Mouse (Mus musculus) forebrain, embryonic 14.5 days (tissue): ENCODE data around the gene 1700001K19Rik. TPM values are rescaled to one million over a fixed set of nuclear protein-coding genes. Genes with fewer than 3 reads are reported as not detected.
A peak's percentile ranks its signal among the peaks of the same experiment; 100 is the strongest.
"Not testable (repeated sequence)": the region's sequence is repeated elsewhere in the genome, so short reads cannot be mapped to it uniquely, and the experiment has no call there.

Experiments used
- ATAC-seq: fragments of 200-750 bp; cut with Nextera tagmentation; 2 replicates; pipeline ENCODE4 v1.8.0; 2017; ENCODE audit warnings: mild to moderate bottlenecking, moderate library complexity
- DNase-seq: peaks from one replicate; pipeline ENCODE4 v3.0.0-alpha.2; 2015; ENCODE audit warnings: low spot score
- H3K27ac ChIP-seq: fragments of 300-500 bp; sonication (generic); 2 replicates; pipeline ENCODE4 v1.5.1; 2014; ENCODE audit warnings: low read depth, mild to moderate bottlenecking, control low read depth, low read length, moderate library complexity
- H3K27me3 ChIP-seq: fragments of 300-500 bp; sonication (generic); replicated peaks from 2 replicates; pipeline ENCODE4 v1.6.1; 2014; ENCODE audit warnings: low read length, control low read depth, mixed read lengths; ENCODE audit not compliant: control insufficient read depth, insufficient read depth
- H3K36me3 ChIP-seq: fragments of 300-500 bp; sonication (generic); 2 replicates; pipeline ENCODE4 v1.6.1; 2014; ENCODE audit warnings: low read length, control low read depth; ENCODE audit not compliant: control insufficient read depth, insufficient read depth
- H3K4me1 ChIP-seq: fragments of 300-500 bp; sonication (generic); 2 replicates; pipeline ENCODE4 v1.6.1; 2014; ENCODE audit warnings: antibody characterized with exemption, low read length, control low read depth; ENCODE audit not compliant: control insufficient read depth, insufficient read depth
- H3K4me2 ChIP-seq: fragments of 300-500 bp; sonication (generic); 2 replicates; pipeline ENCODE4 v1.6.1; 2014; ENCODE audit warnings: mild to moderate bottlenecking, control low read depth, low read length
- H3K4me3 ChIP-seq: fragments of 300-500 bp; sonication (generic); 2 replicates; pipeline ENCODE4 v1.5.1; 2014; ENCODE audit warnings: low read depth, low read length, control low read depth
- H3K9ac ChIP-seq: fragments of 300-500 bp; sonication (generic); 2 replicates; pipeline ENCODE4 v1.6.1; 2014; ENCODE audit warnings: mild to moderate bottlenecking, low read length, control low read depth, moderate library complexity
- H3K9me3 ChIP-seq: fragments of 300-500 bp; sonication (generic); replicated peaks from 2 replicates; pipeline ENCODE4 v1.6.1; 2016; ENCODE audit warnings: low read length, control low read depth, mixed read lengths; ENCODE audit not compliant: control insufficient read depth
- WGBS: fragments of 180-500 bp; shearing (Covaris S2); extraction: QIAGEN DNeasy Blood & Tissue Kit; methylation state at CpG from one replicate; pipeline ENCODE4 v1.1.7; 2014; 5-methylcytosine and 5-hydroxymethylcytosine counted together
- polyA plus RNA-seq: library from polyadenylated mRNA; unstranded; fragments of >200 nt; fragmentation: Nextera tagmentation; extraction: Ambion mirVana; gene quantifications from 2 replicates; pipeline ENCODE4 v1.2.1, GENCODE M21; 2014

The 1700001K19Rik gene
- polyA plus RNA-seq, 1 experiment from 2014 or later, result not detected

DNA sequence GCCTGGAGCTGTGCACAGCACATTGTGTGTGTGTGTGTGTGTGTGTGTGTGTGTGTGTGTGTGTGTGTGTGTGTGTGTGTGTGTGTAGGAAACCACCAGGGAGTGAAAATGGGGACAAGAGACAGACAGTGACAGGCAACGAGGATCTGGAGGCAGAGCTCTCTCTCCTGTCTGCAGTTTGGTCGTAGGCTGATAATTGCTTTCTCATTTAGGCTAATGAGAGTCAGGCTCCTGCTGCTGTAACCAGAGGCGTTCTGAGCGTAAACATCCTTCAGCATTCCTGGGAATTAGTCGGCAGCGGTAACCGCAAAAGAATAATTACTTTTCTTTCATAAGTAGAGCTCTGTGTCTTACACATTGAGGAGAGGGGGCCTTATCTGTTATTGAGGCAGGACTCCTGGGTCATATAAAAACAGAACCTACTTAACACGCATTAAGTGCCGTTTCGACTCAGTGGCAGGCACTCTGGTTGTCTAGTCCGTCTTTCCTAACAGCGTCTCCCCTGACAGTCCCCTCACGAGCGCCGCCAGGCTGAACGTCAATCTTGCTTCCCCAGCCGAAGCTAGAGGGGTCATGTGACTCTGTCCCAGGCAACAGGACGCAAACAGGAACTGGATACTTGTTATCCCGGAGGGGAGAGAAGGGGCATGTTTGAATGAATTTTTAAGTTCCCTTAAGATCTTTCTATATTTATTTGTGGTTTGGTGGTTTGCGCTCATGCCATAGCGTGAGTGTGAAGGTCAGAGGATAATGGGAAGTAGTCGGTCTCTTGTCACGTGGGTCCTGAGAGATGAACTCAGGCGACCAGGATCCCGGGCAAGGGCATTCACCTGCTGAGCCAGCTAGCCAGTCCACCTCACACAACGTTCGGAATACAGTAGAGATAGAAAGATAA lies 24.2 kb upstream of the 1700001K19Rik start:
- Histone ChIP-seq H3K4me3 (peak overlapping the region; percentile 21), H3K36me3 (no peaks in the 10 kb centered on the region), H3K27me3 (no peaks in the 10 kb centered on the region), H3K4me1 (no peaks in the 10 kb centered on the region), H3K4me2 (peak overlapping the region; percentile 58), H3K9me3 (no peaks in the 10 kb centered on the region), H3K9ac (peak overlapping the region; percentile 51), H3K27ac (peak overlapping the region; percentile 36)
- ATAC-seq (peak; percentile 73), DNase-seq (peak; percentile 66)
- WGBS, result under 1% methylated on average over 27 of the region's 27 CpGs

DNA sequence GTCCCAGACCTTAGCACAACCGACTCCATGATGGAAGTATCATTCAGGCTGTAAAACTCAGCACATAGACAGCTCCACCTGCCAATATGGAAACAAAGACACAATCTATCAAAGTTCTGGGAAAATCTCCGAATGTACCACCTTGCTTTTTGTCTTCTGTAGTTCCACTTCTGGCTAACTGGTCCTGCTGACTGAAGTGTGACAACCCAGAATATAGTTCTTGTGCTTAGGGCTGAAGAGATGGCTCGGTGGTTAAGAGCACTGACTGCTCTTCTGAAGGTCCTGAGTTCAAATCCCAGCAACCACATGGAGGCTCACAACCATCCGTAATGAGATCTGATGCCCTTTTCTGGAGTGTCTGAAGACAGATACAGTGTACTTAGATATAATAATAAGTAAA lies 23.0 kb upstream of the 1700001K19Rik start:
- H3K4me1 ChIP-seq, H3K27ac ChIP-seq, H3K9me3 ChIP-seq, H3K9ac ChIP-seq, H3K4me3 ChIP-seq, H3K27me3 ChIP-seq, ATAC-seq, H3K36me3 ChIP-seq, DNase-seq, H3K4me2 ChIP-seq: not testable (repeated sequence)
- WGBS, result 90% methylated on average over 4 of the region's 4 CpGs

DNA sequence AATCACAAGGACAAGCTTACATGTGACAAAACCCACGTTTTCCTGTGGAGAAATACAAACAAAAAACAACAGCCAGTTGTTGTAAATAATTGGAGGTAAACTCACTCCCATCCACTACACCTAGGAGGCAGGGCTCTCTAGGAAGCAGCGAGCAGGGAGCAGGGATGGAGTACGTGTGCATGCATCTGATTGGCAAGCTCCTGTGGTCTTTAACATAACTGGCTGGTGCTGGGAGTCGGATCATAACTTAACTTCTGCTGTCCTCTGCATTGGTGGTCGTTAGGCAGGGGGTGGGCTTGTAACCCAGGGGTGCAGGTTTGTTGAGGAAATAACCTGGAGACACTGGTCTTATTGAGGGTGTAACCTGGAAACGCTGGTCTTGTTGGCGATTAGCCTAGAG lies 21.3 kb upstream of the 1700001K19Rik start:
- H3K9me3 ChIP-seq, result no peaks in the 10 kb centered on the region
- no peak overlapping the region for H3K4me2 ChIP-seq
- DNase-seq (no peak), ATAC-seq (no peak)
- 69% methylated on average over 7 of the region's 7 CpGs for WGBS
- no peaks in the 10 kb centered on the region for H3K27me3 ChIP-seq
- H3K9ac ChIP-seq, result no peak overlapping the region
- H3K27ac ChIP-seq, result no peak overlapping the region
- no peaks in the 10 kb centered on the region for H3K4me1 ChIP-seq
- no peak overlapping the region for H3K4me3 ChIP-seq
- H3K36me3 ChIP-seq, result no peaks in the 10 kb centered on the region

DNA sequence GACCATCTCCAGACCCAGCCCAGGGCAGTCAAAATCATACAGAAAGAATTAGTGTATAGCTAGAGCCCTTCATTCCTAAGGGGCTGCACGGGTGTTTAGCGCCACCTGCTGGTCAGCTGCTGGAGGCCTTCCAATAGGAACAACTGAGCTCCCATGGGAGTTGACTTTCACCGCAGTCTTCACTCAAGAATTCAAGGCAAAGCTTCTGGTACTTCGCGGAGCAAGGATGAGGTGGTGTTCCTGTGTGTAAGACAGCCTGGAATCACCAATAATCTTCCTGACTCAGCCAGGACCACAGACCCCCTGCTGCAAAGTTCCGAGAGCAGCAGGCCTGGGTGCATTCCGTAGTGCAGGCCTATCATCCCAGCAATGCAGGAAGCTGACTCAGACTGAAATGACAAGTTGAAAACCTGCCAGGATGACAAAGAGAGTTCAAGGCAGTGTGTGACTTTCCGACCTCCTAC lies 20.6 kb upstream of the 1700001K19Rik start:
- H3K9ac ChIP-seq, result no peak overlapping the region
- no peaks in the 10 kb centered on the region for H3K27me3 ChIP-seq
- no peaks in the 10 kb centered on the region for H3K9me3 ChIP-seq
- no peak overlapping the region for H3K4me2 ChIP-seq
- no peaks in the 10 kb centered on the region for H3K4me1 ChIP-seq
- no peak overlapping the region for H3K4me3 ChIP-seq
- no peaks in the 10 kb centered on the region for H3K36me3 ChIP-seq
- peak; percentile 91 for DNase-seq
- H3K27ac ChIP-seq, result no peak overlapping the region
- peak; percentile 76 for ATAC-seq
- 37% methylated on average over 8 of the region's 8 CpGs for WGBS

DNA sequence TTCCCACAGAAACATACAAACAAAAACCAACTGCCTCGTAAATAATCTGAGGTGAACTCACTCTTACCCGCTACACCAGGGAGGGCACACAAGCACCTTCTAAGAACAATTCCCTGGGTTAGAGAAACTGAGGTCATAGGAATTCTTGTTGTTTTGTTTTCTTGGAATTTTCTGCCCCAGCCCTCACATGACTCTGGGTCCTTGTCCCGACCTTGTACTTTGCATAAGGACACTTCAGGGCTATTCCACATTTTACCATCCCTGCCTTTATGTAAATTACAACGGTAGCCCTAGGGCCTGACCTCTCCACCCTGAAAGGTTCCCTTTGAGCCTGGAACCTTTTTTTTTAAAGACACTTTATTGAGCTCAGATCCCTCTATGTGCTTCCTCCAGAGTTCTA lies 20.1 kb upstream of the 1700001K19Rik start, which contains the start of gene Hsp90aa1:
Gene Hsp90aa1 (minus strand): TSS at position 173 of the 400 bp plus-strand sequence.
- Histone ChIP-seq H3K4me3 (no peak within 1 kb of the TSS), H3K27ac (no peak within 1 kb of the TSS), H3K9ac (no peak within 1 kb of the TSS), H3K36me3 (no peaks in the 10 kb centered on the region), H3K4me1 (no peaks in the 10 kb centered on the region), H3K4me2 (no peak within 1 kb of the TSS), H3K9me3 (no peaks in the 10 kb centered on the region), H3K27me3 (no peaks in the 10 kb centered on the region)
- ATAC-seq, result no peak
- no peak for DNase-seq
- 49% methylated on average over 4 of the region's 4 CpGs for WGBS

DNA sequence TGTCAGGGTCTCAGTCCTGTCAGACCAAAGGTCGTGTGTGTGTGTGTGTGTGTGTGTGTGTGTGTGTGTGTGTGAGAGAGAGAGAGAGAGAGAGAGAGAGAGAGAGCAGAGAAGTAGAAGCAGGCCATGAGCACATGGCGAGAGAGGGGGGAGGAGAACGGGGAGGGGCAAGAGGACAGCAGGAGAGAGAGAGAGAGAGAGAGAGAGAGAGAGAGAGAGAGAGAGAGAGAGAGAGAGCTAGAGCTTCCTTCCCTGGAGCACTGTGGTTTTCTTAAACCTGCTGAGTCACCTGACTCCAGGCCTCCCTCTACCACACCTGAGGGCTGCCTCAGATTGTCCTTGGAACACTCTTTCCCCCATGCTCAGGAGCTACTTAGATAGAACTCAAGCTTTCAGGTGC lies 18.9 kb upstream of the 1700001K19Rik start:
- DNase-seq, result not testable (repeated sequence)

DNA sequence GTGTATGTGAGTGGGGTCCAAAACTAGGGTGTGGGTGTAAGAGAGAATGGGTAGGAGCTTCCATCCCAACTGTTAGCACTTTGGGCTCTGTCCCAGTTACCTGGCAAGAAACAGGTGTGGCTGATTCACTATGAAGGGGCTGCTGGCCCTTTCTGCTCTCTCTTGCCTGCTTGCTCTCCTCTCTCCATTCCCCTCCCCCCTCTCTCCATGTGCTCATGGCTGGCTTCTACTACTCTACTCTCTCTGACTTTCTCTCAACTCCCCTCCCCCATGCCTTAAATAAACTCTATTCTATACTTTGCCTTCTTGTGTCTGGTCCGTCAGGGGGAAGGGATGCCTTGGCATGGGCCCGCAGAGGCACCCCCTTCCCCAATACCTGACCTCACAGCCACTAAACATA lies 18.3 kb upstream of the 1700001K19Rik start:
- H3K4me2 ChIP-seq, result no peak overlapping the region
- 57% methylated on average over 2 of the region's 2 CpGs for WGBS
- H3K4me1 ChIP-seq, result 0 out of 2 replicates have a peak, but pooled peaks cover 3% of the 10 kb centered on the region
- no peak overlapping the region for H3K9ac ChIP-seq
- no peak overlapping the region for H3K4me3 ChIP-seq
- H3K36me3 ChIP-seq, result no peaks in the 10 kb centered on the region
- no peaks in the 10 kb centered on the region for H3K27me3 ChIP-seq
- H3K9me3 ChIP-seq, result no peaks in the 10 kb centered on the region
- DNase-seq (no peak), ATAC-seq (no peak)
- H3K27ac ChIP-seq, result no peak overlapping the region

More for the DNA sequence above, 18.9 kb upstream of the 1700001K19Rik start:
- not testable (repeated sequence) for H3K9me3 ChIP-seq, H3K4me2 ChIP-seq, H3K27ac ChIP-seq, H3K9ac ChIP-seq, H3K4me1 ChIP-seq, H3K27me3 ChIP-seq, H3K36me3 ChIP-seq, ATAC-seq, H3K4me3 ChIP-seq
- 17% methylated on average over 1 of the region's 3 CpGs for WGBS

DNA sequence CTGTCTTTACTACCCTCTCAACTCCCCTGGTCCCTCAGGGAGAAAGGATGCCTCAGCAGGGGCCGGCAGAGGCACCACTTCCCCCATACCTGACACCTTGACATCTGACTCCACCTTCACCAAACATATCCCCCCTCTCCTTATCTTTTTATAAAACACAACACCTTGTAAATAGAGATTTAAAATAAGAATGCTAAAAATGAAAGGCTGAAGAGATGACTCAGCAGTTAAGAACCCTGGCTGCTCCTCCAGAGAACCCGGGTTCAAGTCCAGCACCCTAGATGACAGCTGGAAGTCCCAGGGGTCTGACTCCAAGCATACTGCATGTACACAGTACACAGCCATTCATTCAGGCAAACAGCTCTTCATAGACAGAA lies 16.7 kb upstream of the 1700001K19Rik start:
- Histone ChIP-seq H3K9ac (no peak overlapping the region), H3K4me1 (peaks cover 11% of the 10 kb centered on the region), H3K27me3 (no peaks in the 10 kb centered on the region), H3K9me3 (no peaks in the 10 kb centered on the region), H3K27ac (no peak overlapping the region), H3K36me3 (peaks cover 7% of the 10 kb centered on the region), H3K4me2 (no peak overlapping the region), H3K4me3 (no peak overlapping the region)
- ATAC-seq, result no peak
- no peak for DNase-seq
- 59% methylated on average over 2 of the region's 2 CpGs for WGBS

DNA sequence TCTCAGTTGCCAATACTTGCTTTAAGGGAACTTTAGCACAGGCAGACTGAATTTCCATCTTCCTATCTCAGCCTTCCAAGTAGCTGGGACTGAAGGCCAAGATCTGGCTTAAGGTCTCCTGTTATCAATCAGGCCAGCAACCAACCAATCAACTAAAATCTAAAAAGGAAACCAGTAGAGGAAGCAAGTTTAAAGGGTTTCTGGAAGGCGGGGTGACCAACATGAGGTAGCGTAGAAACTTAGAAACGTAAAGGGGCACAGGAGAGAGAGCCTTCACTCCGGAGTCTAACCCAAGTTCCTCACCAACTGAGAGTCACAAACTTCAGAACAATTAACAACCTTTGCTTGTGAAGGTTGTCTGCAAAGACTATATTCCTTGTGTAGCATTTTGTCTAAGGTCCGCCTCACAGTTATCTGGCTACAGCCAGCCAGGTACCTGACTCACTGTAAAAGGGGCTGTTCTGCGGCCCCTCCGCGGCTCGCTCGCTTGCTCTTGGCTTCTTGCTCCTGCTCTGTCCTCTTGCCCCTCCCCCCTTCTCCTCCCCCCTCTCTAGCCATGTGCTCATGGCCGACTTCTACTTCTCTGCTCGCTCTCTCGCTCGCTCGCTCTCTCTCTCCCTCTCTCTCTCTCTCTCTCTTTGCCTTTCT lies 16.2 kb upstream of the 1700001K19Rik start:
- DNase-seq, result no peak
- H3K9ac ChIP-seq, result no peak overlapping the region
- H3K27ac ChIP-seq, result no peak overlapping the region

More for the DNA sequence above, 16.2 kb upstream of the 1700001K19Rik start:
- Histone ChIP-seq H3K4me2 (no peak overlapping the region), H3K27me3 (no peaks in the 10 kb centered on the region), H3K4me3 (no peak overlapping the region), H3K9me3 (no peaks in the 10 kb centered on the region), H3K4me1 (peaks cover 11% of the 10 kb centered on the region), H3K36me3 (peaks cover 12% of the 10 kb centered on the region)
- no peak for ATAC-seq
- WGBS, result 51% methylated on average over 15 of the region's 15 CpGs
